Mouse (Mus musculus) heart, embryonic 10.5 days (tissue): ENCODE results near the gene Capn1. TPM values are rescaled to one million over a fixed set of nuclear protein-coding genes. Genes with fewer than 3 reads are reported as not detected.

Source experiments
- microRNA-seq: library from miRNA; unstranded; fragments of <30 nt; microRNA quantifications from one replicate; pipeline ENCODE4, GENCODE M21; 2017
- polyA plus RNA-seq: library from polyadenylated mRNA; unstranded; fragments of >200 nt; fragmentation: Nextera tagmentation; extraction: Ambion mirVana; gene quantifications from 2 replicates; pipeline ENCODE4 v1.2.1, GENCODE M21; 2016

The Capn1 gene
- polyA plus RNA-seq, 1 experiment from 2014 or later: 7.4 TPM

Small RNA genes lying within 50 kb of the gene (microRNA-seq; reads per million reads assigned to microRNA genes)
- gene Mir6988: 1.5 reads per million

Other genes starting within 250 kb of the Capn1 start
- gene Scyl1, start 244.5 kb downstream of the Capn1 start, polyA plus RNA-seq: 74.4 and 75.2 TPM in 2 replicates
- gene Frmd8, start 140.6 kb downstream of the Capn1 start, polyA plus RNA-seq: 40.6 and 46.3 TPM in 2 replicates
- 2.1 and 2.5 TPM in 2 replicates for gene Slc25a45, start 138.1 kb downstream of the Capn1 start, polyA plus RNA-seq
- 2.4 and 2.9 TPM in 2 replicates for gene Tigd3, start 121.7 kb downstream of the Capn1 start, polyA plus RNA-seq
- 134 and 150 TPM in 2 replicates for gene Dpf2, start 102.9 kb downstream of the Capn1 start, polyA plus RNA-seq
- gene Cdc42ep2, start 91.1 kb downstream of the Capn1 start, polyA plus RNA-seq: 5.9 and 7.4 TPM in 2 replicates
- 70.0 and 80.7 TPM in 2 replicates for gene Pola2, start 51.7 kb downstream of the Capn1 start, polyA plus RNA-seq
- not detected in 2 replicates for gene Slc22a20, start 29.8 kb downstream of the Capn1 start, polyA plus RNA-seq
- gene Syvn1, start 30.7 kb upstream of the Capn1 start, polyA plus RNA-seq: 25.4 and 31.0 TPM in 2 replicates
- 71.4 and 85.0 TPM in 2 replicates for gene Mrpl49, start 41.9 kb upstream of the Capn1 start, polyA plus RNA-seq
- 570 and 662 TPM in 2 replicates for gene Fau, start 41.9 kb upstream of the Capn1 start, polyA plus RNA-seq
- 26.9 and 33.4 TPM in 2 replicates for gene Znhit2, start 45.3 kb upstream of the Capn1 start, polyA plus RNA-seq
- gene Tm7sf2, start 52.5 kb upstream of the Capn1 start, polyA plus RNA-seq: 13.7 and 18.8 TPM in 2 replicates
- gene Vps51, start 61.3 kb upstream of the Capn1 start, polyA plus RNA-seq: 57.3 and 60.5 TPM in 2 replicates
- gene Tmem262, start 64.1 kb upstream of the Capn1 start, polyA plus RNA-seq: not detected in 2 replicates
- 1.1 and 1.5 TPM in 2 replicates for gene Gm28374, start 66.4 kb upstream of the Capn1 start, polyA plus RNA-seq
- 63.4 and 71.3 TPM in 2 replicates for gene Zfpl1, start 69.1 kb upstream of the Capn1 start, polyA plus RNA-seq
- gene Cdca5, start 69.1 kb upstream of the Capn1 start, polyA plus RNA-seq: 38.9 and 43.5 TPM in 2 replicates
- 0.26 and 0.39 TPM in 2 replicates for gene AC131692.1, start 78.5 kb upstream of the Capn1 start, polyA plus RNA-seq
- gene Naaladl1, start 89.9 kb upstream of the Capn1 start, polyA plus RNA-seq: 0.52 and 0.59 TPM in 2 replicates
- 42.3 and 57.9 TPM in 2 replicates for gene Sac3d1, start 102.8 kb upstream of the Capn1 start, polyA plus RNA-seq
- 22.4 and 25.8 TPM in 2 replicates for gene Snx15, start 112.4 kb upstream of the Capn1 start, polyA plus RNA-seq
- not detected in 2 replicates for gene Batf2, start 125.1 kb upstream of the Capn1 start, polyA plus RNA-seq
- gene Arl2, start 125.7 kb upstream of the Capn1 start, polyA plus RNA-seq: 91.2 and 105 TPM in 2 replicates
- not detected in 2 replicates for gene Majin, start 168.5 kb upstream of the Capn1 start, polyA plus RNA-seq
- 0.24 TPM in 1 of 2 replicates, not detected in the other for gene Gpha2, start 210.5 kb upstream of the Capn1 start, polyA plus RNA-seq
- gene Ppp2r5b, start 220.0 kb upstream of the Capn1 start, polyA plus RNA-seq: 21.2 and 25.7 TPM in 2 replicates
- 10.8 and 11.6 TPM in 2 replicates for gene Atg2a, start 225.8 kb upstream of the Capn1 start, polyA plus RNA-seq